In the genomic region with DNA sequence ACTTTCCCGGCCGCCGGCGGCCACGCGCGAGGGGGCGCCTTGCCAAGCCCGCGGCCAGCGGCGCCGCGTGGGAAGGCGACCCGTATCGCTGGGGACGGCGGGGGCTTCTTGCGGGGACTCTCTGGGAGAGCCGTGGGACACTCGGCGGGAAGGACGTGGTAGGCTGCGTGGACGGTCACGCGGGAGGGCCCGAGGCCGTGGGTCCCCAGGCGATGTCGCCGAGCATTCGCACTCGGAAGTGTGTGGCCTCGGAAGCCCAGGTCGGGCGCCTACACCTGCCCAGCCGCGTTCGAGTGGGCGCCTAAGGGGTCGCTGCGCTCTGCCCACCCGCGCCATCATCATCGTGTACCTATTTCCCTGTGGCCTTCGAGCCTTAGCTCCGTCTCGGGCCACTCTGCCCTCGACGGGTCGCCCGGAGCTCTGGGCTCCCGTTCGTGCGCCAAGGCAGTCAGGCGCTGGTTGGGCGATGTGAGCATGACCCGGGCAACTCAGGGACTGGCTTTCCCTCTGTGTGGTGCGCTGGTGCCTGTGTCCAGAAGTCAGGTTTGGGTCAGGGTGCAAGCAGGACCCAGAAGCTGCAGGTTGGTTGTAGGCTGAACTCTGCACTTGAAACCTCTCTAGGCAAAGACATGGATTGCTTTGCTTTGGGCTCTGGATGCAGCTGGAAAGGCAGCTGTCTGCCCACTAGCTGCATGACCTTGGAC, we compare ENCODE assay signal across 9 mouse cellular contexts. TPM values are rescaled to one million over a fixed set of nuclear protein-coding genes. Genes with fewer than 3 reads are reported as not detected.
DNase-seq lines count a peak whose midpoint lies in the region; ATAC-seq and TF ChIP-seq lines count a peak whose summit lies in the region.
"Had no signal": no experiment of that assay in that cellular context is flagged by ENCODE, and none has a peak within 500 bp of the region (broad histone marks: within the 10 kb centered on the region; RNA-seq: fewer than 3 reads in every experiment).

No protein-coding gene starts in this region.

- no peak for TF ChIP-seq CTCF in cortical plate, adult 2 months (IDR thresholded peaks at IDR 0.05; ENCODE audit: extremely low read depth, insufficient read depth, low read length)

- no peak for TF ChIP-seq POLR2A in cortical plate, adult 2 months (IDR thresholded peaks at IDR 0.05; ENCODE audit: extremely low read depth, insufficient read depth, low read length)

- H3K27me3 ChIP-seq in heart, embryonic 12.5 days (replicated peaks), result peaks cover 81% of the 10 kb centered on the region
- peaks cover 31% of the 10 kb centered on the region for H3K27me3 ChIP-seq in hindbrain, embryonic 16.5 days (replicated peaks; ENCODE audit: control insufficient read depth, insufficient read depth, low read length)
- H3K27me3 ChIP-seq in midbrain, embryonic 11.5 days (ENCODE audit: control insufficient read depth, insufficient read depth, low read length), result peaks cover 33% of the 10 kb centered on the region

- intact Hi-C loops in heart, postnatal 36 days (cut with DNase I), result loop anchor here (5.0 to 10.0 kb wide), 2 partner anchors 158 to 195 kb away; a partner anchor contains a TSS

- peak overlapping the region; percentile 79 for H3K9ac ChIP-seq in heart, embryonic 12.5 days
- peak overlapping the region; percentile 78 for H3K9ac ChIP-seq in hindbrain, embryonic 16.5 days (ENCODE audit: low read depth, low read length)
- peak overlapping the region; percentile 61 for H3K9ac ChIP-seq in midbrain, embryonic 11.5 days (ENCODE audit: low read length)

- DNase-seq in heart, postnatal 36 days, result no peak
- DNase-seq in midbrain, embryonic 11.5 days (ENCODE audit: low spot score, missing footprints), result peak; percentile 92
- DNase-seq in frontal cortex, adult 2 months (ENCODE audit: extremely low spot score in 1 of 2, low spot score in 1 of 2), result no peak
- DNase-seq in adipocyte (ENCODE audit: low spot score), result no peak

- peak overlapping the region; percentile 99 for H3K4me2 ChIP-seq in heart, embryonic 12.5 days
- H3K4me2 ChIP-seq in hindbrain, embryonic 16.5 days (ENCODE audit: low read length), result peak overlapping the region; percentile 98
- peak overlapping the region; percentile 98 for H3K4me2 ChIP-seq in midbrain, embryonic 11.5 days

- H3K4me1 ChIP-seq in heart, embryonic 12.5 days (replicated peaks), result peaks cover 10% of the 10 kb centered on the region; the same call in 1 of the 2 replicates
- H3K4me1 ChIP-seq in cortical plate, adult 2 months (ENCODE audit: control insufficient read depth, insufficient read depth, low read length), result no peaks in the 10 kb centered on the region
- H3K4me1 ChIP-seq in hindbrain, embryonic 16.5 days (ENCODE audit: control insufficient read depth, insufficient read depth, low read depth, low read length), result peaks cover 4% of the 10 kb centered on the region; the same call in 1 of the 2 replicates
- H3K4me1 ChIP-seq in midbrain, embryonic 11.5 days (ENCODE audit: control insufficient read depth, insufficient read depth, low read length), result peaks cover 5% of the 10 kb centered on the region

- 3% methylated on average over 61 of the region's 61 CpGs for WGBS in heart, embryonic 12.5 days
- WGBS in hindbrain, embryonic 16.5 days, result 3% methylated on average over 43 of the region's 61 CpGs
- WGBS in midbrain, embryonic 11.5 days, result 2% methylated on average over 61 of the region's 61 CpGs

- no peaks in the 10 kb centered on the region for H3K9me3 ChIP-seq in heart, embryonic 12.5 days (replicated peaks)
- H3K9me3 ChIP-seq in hindbrain, embryonic 16.5 days (ENCODE audit: control insufficient read depth, low read length), result no peaks in the 10 kb centered on the region
- H3K9me3 ChIP-seq in midbrain, embryonic 11.5 days (ENCODE audit: control insufficient read depth, low read length), result no peaks in the 10 kb centered on the region

- H3K27ac ChIP-seq in heart, embryonic 12.5 days (ENCODE audit: poor library complexity, severe bottlenecking), result no peak overlapping the region
- no peak overlapping the region for H3K27ac ChIP-seq in cortical plate, adult 2 months (ENCODE audit: insufficient read depth, low read length)
- H3K27ac ChIP-seq in hindbrain, embryonic 16.5 days (ENCODE audit: low read depth, low read length), result no peak overlapping the region
- H3K27ac ChIP-seq in midbrain, embryonic 11.5 days (ENCODE audit: low read depth, low read length), result no peak overlapping the region

- H3K4me3 ChIP-seq in heart, embryonic 12.5 days, result peak overlapping the region; percentile 67
- peak overlapping the region; percentile 33 for H3K4me3 ChIP-seq in cortical plate, adult 2 months (ENCODE audit: insufficient read depth, low read length)
- peak overlapping the region; percentile 72 for H3K4me3 ChIP-seq in hindbrain, embryonic 16.5 days (ENCODE audit: low read length)
- H3K4me3 ChIP-seq in midbrain, embryonic 11.5 days (ENCODE audit: low read depth, low read length), result peak overlapping the region; percentile 58

- H3K36me3 ChIP-seq in heart, embryonic 12.5 days, result no peaks in the 10 kb centered on the region
- no peaks in the 10 kb centered on the region for H3K36me3 ChIP-seq in hindbrain, embryonic 16.5 days (ENCODE audit: control insufficient read depth, insufficient read depth, low read length)
- no peaks in the 10 kb centered on the region for H3K36me3 ChIP-seq in midbrain, embryonic 11.5 days (ENCODE audit: control insufficient read depth, insufficient read depth, low read length)

- peak; percentile 38; the same call in 1 of the 2 replicates for ATAC-seq in heart, embryonic 12.5 days (ENCODE audit: insufficient number of reproducible peaks, low FRiP score)
- peak; percentile 31 for ATAC-seq in hindbrain, embryonic 16.5 days
- ATAC-seq in midbrain, embryonic 11.5 days (ENCODE audit: low FRiP score), result peak; percentile 49
- no peak for ATAC-seq in frontal cortex, adult (ENCODE audit: low TSS enrichment)

RNA-seq across cellular contexts. Expression of a gene that starts 1.1 kb away (rescaled TPM):
- polyA plus RNA-seq in heart, embryonic 12.5 days (2016; fragmentation: Nextera tagmentation; extraction: Ambion mirVana), result 2.7 and 3.2 TPM in 2 replicates
- 10 to 100 TPM; 49.3 to 53.8 TPM for total RNA-seq in heart, postnatal 36 days (2021)
- polyA plus RNA-seq in cortical plate, adult 2 months (2012; rRNA removed), result 14.0 and 14.9 TPM in 2 replicates
- 0.99 and 1.4 TPM in 2 replicates for polyA plus RNA-seq in hindbrain, embryonic 16.5 days (2015; fragmentation: Nextera tagmentation; extraction: Ambion mirVana)
- polyA plus RNA-seq in midbrain, embryonic 11.5 days (2014; fragmentation: Nextera tagmentation; extraction: Ambion mirVana), result 0.69 and 0.85 TPM in 2 replicates
- polyA plus RNA-seq in frontal cortex, adult 2 months (2012; rRNA removed), result 13.7 and 16.8 TPM in 2 replicates
- total RNA-seq: MEL had no signal
